Mouse (Mus musculus) urinary bladder, postnatal 4 days (tissue): ENCODE measurements around the gene Patz1.

Experiments
- DNase-seq, 2 experiments: peaks; one replicate each; pipeline ENCODE4 v3.0.0; 2021 to 2022; ENCODE audit warnings: low spot score in 2 of 2

Patz1 gene

GRCm38 (mm10) chr11:3329891-3330451, 41.3 kb downstream of the Patz1 start, which contains the start of gene Pik3ip1:
TSS of gene Pik3ip1 (plus strand) at chr11:3330401.
- DNase-seq: no peak

GRCm38 (mm10) chr11:3330566-3330965, 41.9 kb downstream of the Patz1 start:
- peak; percentile 79 to 86 for DNase-seq

GRCm38 (mm10) chr11:3330991-3331750, 42.5 kb downstream of the Patz1 start:
- no peak for DNase-seq

GRCm38 (mm10) chr11:3331756-3332642, 43.3 kb downstream of the Patz1 start:
- DNase-seq: peak; percentile 91 to 94

DNA sequence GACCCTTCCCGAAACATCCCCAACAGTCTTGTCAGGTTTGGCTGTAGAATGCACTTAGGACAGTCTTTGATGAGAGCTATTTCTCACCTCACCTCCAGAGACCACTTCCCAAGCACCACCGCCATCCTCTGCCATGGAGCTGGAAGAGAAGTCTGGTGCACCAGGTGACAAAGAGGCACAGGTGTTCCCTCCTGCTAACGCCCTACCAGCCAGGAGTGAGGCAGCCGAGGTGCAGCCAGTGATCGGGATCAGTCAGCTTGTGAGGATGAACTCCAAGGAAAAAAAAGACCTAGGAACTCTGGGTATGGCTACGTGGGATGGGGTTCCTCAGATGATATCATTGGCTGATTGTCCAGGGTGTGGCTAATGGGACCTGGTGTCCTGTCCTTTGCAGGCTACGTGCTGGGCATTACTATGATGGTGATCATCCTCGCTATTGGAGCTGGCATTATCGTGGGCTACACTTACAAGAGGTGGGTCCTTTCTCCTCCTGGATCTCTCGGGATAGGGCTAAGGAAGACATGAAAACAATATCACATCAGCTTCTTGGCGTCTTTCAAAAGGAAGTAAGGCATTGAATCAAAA, 44.5 kb downstream of the Patz1 start:
- DNase-seq: no peak

DNA sequence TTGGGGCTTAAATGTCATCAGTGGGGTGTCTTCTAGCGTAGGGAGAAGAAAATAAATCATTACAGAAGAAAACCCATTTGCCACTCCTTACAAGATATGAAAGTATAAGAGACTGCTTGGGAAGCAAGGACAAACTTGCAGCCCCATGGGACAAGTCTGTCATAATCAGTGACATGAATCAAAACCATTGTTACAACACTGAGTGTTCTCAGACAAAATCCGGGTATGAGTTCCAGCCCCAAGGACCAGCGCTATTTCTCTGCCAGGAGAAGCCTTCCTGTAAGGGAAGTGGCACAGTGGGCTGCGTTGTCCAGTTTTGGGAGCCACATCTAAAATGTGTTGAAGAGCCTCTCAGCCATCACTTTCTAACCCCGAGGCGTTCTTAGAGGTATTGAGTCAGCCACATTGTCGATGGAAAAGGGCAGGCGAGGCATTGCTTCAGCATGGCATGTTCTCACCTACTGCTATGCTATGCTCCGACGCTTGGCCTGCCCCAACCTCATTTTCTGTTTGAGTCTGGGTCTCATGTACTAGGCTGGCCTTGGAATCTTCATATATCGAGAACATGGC, 45.6 kb downstream of the Patz1 start:
- DNase-seq: no peak

GRCm38 (mm10) chr11:3334711-3335316, 46.1 kb downstream of the Patz1 start:
- DNase-seq: no peak

- DNase-seq: no peak
Observed at GRCm38 (mm10) chr11:3335651-3336216, 47.1 kb downstream of the Patz1 start.

GRCm38 (mm10) chr11:3336602-3337001, 47.9 kb downstream of the Patz1 start:
- DNase-seq: no peak

- DNase-seq: peak in 1 of 2 experiments; percentile 62
Observed at GRCm38 (mm10) chr11:3337173-3337955, 48.7 kb downstream of the Patz1 start.

DNA sequence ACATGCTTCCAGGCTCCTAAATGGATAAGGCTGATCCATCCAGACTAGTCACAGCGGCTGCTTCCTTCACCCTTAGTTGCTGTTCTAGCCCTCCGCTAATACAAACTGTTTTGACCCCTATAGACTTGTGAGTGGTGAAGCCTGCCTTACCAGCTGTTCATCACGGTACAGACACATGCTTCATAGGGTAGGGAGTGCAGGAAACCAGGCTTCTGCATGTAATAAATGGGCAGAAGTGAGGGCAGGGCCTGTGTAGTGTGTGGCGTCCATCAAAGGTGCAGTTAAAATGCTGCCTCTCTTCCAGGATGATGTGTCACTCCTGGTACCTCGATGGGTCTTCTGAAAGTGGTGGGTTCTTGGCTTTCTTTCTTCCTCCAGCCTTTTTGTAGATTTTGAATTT, 49.3 kb downstream of the Patz1 start:
- no peak for DNase-seq

DNA sequence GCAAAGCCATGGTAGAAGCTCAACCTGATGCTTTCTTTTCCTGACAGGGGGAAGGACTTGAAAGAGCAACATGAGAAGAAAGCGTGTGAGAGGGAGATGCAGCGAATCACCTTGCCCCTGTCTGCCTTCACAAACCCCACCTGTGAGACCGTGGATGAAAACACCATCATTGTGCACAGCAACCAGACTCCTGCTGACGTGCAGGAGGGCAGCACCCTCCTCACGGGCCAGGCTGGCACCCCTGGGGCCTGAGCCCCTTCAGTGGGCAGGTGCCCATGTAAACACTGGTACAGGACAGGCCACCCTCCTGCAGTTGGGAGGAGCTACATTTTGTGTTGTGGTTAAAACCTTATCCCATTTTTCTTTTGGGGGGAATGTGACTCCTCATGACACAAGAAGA, 52.8 kb downstream of the Patz1 start:
- no peak for DNase-seq

DNA sequence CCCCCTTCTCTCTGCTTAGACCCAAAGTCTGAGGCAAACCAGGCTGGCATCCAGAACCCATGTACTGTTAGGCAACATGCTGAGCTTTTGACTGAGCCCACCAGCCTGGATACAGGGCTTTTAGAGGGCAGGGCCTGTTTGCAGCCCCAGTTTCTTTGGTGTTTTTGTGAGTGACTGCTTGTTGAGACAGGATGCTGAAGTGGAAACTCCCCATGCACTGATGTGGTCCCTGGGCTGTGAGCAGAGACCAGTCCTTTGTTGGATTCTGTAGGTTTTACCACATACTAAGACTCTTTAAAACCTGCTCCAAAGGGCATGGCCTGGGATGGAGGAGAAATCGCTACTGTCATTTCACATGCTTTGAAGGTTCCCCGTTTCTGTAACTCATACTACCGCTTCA, 56.2 kb downstream of the Patz1 start:
- DNase-seq: no peak

DNA sequence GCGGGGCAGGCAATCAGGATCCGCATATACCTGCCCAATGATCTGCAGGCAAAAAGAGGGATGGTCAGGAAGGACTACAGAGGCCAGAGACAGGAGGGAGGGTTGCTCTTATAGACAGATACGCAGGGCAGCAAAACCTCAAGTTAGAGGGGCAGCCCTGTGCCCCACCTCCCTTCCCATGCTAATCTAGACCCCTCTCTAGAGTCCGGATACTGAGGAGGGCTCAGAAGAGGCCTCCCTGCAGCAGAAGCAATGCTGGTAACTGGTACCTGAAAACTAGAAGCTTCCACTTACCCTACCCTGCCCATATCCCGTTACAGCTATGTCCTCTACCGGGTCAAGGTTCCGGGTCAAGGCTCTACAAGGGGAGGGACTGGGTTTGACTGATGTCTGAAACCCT, 57.7 kb downstream of the Patz1 start:
- DNase-seq: no peak

- DNase-seq: peak; percentile 73 to 91
Observed at GRCm38 (mm10) chr11:3347091-3347834, 58.6 kb downstream of the Patz1 start.

- no peak for DNase-seq
Observed at GRCm38 (mm10) chr11:3347835-3348195, 59.1 kb downstream of the Patz1 start.

DNA sequence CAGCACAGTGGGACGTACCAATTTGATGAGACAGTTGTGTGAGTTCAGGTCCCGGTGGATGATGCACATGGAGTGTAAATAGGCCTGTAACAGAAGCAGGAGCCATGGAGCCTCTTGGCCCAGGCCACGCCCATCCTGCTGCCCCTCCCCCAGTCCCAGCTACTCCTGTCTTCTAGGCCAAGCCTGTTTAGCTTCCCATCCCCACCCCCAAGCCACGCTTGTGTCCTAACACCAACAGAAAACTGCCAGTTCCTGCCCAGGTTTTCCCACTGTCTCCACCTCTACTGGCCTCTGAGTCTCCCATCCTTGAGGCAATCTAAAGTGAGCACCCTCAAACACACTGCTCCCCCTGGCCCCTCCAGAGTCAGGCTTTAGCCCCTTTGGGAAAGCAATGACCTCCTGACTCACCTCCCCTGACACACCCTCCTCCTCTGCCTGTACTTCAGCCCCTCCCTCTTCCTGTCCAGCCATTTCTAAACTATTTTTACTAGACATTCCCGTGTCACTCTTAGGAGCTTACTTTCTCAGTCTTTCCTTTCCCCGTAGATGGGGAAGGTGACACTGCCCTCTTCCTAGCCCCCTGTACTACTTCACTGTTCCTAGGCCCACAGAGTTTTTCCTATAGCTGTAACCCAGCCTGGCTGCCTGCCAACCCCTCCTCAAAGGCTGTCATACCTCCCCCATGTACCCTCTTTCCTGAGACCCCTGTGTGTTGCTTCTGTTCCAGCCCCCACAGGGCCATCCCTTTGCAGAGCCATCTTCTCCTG, 60.1 kb downstream of the Patz1 start:
- DNase-seq: no peak

DNA sequence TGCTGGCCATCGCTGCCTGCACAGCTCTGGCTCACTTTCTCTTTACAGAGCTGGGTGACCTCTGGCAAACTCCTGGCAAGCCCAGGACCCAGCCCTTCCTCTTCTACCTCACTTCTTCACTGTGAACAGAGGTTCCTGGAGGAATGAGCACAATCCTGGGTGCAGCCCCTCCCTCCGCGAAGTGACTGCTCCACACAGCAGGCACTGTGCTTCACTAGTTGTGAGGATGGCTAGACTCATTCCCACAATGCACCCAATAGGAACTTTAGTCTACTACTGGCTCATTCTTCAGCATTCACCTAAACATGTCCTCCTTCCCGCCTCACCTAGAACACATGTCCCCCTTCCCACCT, 60.6 kb downstream of the Patz1 start:
- no peak for DNase-seq

DNA sequence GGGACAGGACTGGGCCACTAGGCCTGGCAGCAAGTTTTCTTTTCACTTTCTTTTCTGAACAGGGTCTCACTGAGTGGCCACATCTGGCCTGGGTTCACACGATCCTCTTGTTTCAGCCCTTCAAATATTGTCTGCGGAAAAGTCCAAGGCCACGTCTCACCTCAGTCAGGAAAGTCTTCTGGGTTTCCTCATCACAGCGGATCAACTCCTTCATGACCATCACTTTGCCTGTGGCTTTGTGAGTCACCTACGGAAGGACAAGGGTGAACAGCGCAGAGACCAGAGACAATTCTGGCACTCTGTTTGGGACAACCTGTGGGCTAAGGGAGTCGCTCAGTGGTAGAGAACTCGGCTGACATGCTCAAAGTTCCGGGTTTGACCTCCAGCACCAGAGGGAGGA, 63.5 kb downstream of the Patz1 start:
- no peak for DNase-seq
